Mouse (Mus musculus): ENCODE data around the gene Scfd2.

Gene Scfd2

DNA sequence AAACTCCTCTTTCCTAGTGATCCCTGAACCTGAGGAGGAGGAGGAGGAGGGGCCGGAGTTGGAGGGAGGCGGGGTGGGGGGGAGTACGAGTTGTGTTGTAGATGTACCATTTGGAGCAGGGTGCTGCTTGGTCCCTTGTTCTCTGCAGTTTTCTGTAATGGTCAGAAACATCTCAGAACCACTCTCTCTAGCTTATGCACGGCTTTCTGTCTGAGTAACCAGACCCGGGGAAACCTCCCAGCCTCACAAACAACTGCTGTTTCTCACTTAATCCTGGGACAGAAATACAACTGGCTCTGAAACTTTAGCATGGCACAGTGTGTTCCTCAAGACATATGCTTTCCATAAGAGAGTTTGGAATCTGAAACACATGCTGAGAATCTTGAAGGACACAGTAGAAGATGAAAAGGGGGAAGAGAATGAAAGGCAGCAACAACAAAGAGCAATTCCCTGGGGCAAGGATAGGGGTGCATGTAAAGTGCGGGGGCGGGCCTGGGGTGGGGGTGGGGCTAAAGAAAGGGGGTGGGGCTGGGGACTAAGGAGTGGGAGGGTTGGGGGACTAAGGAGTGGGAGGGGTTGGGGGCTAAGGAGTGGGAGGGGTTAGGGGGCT, 317.0 kb downstream of the Scfd2 start:
- in situ Hi-C loops (cut with MboI; ENCODE audit: low sequenced_read_pairs), result no loop called here

- in situ Hi-C loops (cut with MboI; ENCODE audit: low sequenced_read_pairs), result no loop called here
Observed at GRCm38 (mm10) chr5:74211346-74211745, 320.2 kb downstream of the Scfd2 start.

DNA sequence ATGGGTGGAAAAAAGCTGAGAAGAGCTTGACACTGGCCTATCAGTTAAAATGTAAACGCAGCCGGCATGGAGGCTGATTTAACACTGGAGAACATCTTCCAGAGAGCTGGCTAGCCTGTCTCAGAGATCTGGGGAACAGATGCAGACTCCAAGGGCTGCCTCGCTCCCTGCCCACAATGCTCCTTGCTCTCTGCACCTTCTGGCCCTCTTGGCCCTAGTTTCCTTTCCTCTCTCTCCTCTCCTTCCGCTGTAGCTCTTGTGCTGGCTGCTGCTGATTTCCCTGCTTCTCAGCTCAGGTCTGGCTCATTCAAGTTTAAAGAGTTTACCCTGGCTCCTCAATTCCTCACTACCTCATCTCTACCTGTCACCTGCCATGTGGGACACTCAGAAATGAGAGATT, 321.9 kb downstream of the Scfd2 start:
- in situ Hi-C loops (cut with MboI; ENCODE audit: low sequenced_read_pairs), result no loop called here

DNA sequence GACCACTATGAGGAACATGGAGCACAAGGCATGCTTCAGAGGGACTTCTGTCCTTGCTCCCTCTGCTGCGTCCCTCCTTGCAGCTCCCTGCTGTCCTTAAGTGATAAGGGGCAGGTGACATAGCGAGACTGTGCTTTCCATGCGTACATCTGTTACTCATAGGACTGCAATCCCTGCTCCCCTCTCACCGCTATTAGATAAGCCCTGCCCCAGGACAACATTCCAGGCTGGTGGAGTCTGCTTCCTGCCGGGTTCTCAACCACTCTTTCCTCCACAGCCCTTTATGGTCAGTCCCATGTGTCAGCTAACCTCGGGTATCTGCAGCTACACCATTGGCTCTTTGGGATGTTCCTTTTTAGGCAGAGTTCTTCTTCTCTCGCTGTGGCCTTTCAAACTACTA, 323.1 kb downstream of the Scfd2 start:
- in situ Hi-C loops (cut with MboI; ENCODE audit: low sequenced_read_pairs), result no loop called here

DNA sequence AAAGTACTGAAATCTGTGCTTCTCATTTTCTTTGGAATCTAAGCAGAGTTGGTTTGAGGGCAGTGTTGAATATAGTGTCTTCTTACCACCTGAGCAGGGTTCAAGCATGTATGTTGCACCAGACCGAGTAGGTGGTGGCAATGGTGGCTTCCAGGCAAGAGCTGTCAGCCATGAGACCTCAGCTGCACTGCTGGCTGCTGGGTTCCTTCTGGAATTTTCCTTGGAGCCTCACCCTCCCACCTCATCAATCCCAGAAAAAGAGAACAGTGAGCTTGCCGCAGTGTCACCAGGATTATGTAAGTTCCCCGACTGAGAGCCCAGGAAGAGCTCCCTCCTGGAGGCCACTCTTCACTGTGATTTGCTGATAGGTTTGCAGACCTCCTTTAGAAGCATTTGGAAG, 324.4 kb downstream of the Scfd2 start:
- in situ Hi-C loops (cut with MboI; ENCODE audit: low sequenced_read_pairs), result no loop called here

- in situ Hi-C loops (cut with MboI; ENCODE audit: low sequenced_read_pairs), result no loop called here
Observed at GRCm38 (mm10) chr5:74206649-74207048, 324.9 kb downstream of the Scfd2 start.

DNA sequence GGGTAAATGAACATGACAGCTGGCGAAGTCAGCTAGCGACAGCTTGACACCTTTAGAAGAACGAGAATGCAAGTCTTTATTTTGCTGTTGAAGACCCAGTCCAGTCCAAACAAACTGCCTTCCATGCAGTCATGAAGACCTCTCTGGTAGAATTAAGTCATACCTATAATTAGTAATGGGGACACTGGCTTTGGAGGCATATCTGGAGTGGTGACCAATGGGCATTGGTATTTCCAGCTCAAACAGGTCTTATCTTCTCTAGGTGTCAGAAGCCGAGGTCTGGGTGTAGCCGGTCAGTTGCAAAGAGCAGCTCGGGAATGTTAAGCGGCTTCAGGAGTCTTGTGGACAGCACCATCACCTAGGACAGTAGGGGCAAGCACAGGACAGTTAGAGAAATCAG, 325.5 kb downstream of the Scfd2 start:
- in situ Hi-C loops (cut with MboI; ENCODE audit: low sequenced_read_pairs), result no loop called here

DNA sequence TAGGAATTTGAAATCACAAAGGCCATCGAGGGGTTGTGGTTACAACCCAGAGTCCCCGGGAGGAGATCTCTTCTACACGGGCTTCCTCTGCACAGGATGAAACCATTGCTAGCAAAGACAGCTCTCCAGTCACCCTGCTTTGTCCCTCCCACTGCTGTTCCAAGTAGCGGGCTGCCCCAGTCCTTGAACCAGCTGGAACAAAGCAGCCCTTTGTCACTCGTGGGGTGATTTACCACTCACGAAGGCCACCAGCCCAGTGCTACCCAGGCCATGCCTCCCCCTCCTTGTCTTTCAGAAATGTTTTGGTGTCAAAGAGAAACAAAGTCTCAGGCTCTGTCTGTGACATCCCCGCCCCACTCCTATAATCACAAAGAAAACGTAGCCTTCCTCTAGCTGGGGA, 326.1 kb downstream of the Scfd2 start:
- in situ Hi-C loops (cut with MboI; ENCODE audit: low sequenced_read_pairs), result no loop called here

- in situ Hi-C loops (cut with MboI; ENCODE audit: low sequenced_read_pairs), result no loop called here
Observed at GRCm38 (mm10) chr5:74204465-74204864, 327.1 kb downstream of the Scfd2 start.

- in situ Hi-C loops (cut with MboI; ENCODE audit: low sequenced_read_pairs), result no loop called here
Observed at GRCm38 (mm10) chr5:74202515-74202914, 329.0 kb downstream of the Scfd2 start.

DNA sequence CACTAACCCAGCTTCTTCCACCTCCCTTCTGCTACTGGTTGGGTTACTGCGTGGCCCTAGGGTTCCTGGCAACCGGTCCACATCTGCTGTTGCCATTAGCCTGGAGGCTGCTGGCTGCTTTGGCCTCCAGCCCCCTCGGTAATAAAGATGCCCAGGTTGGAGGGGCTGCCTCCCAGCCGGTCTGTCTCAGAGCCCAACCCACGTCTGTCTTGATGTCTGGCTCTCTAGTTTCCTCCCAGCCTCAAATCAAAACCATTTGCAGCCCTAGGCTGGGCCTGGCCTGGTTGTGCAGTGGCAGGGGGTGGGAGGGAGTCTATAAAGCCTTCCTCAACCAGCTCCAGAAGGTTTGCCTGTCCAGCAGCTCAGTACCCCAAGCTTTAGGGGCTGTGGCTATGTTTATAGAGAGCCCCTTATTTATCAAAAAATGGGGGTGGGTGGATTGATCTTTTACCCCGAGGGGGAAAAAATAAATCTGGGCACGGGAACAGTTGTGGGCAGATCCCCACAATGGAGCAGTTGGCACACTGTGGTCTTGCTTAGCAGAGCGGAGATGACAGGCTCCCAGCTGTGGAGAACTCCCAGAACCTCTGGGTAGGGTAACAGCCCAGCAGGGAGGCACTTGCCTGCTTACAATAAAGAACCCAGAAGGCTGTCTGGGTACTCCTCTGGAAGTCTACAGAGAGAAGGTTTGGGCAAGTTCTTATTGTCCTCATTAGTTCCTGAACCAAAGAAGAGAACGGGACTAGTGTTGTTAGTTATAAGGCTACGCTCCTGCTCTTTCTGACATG, 329.8 kb downstream of the Scfd2 start:
- in situ Hi-C loops (cut with MboI; ENCODE audit: low sequenced_read_pairs), result no loop called here

DNA sequence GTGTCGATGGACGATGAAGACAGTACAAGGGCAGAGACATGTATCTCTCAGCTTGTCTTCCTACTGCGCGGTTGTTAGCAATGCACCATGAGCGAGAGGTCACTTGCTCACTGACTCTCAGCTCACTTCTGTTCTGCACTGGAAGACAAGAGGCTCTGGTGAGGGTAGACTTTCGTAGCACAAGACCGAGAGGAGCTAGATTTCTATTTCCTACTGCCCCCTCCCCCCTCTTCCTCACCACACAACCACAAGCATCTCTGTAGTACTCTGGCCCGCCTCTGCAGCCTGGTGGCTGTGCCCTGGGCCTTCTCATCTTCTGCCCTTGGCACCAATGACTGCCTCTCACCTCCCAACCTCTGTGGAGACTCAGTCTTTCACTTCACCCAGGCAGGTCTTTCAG, 331.1 kb downstream of the Scfd2 start:
- in situ Hi-C loops (cut with MboI; ENCODE audit: low sequenced_read_pairs), result no loop called here

DNA sequence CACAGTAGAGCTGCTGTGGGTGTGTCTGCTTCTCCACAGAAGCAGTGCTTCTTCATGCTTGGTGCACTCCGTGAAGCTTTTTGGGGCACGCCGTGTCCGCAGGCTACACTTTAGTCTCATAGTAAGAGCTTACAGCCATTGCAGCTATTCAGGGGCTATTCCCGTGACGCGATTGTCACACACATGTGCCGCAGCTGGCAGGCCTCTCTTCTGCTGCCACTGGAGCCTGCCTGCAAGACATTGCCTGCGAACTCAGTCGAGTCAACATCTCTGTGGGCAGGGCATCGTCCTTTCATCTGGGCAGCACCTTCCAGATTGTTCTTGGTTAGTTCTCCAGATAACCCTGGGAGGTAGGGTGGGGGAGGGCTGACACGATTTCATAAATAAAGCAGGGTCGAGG, 331.8 kb downstream of the Scfd2 start:
- in situ Hi-C loops (cut with MboI; ENCODE audit: low sequenced_read_pairs), result no loop called here

DNA sequence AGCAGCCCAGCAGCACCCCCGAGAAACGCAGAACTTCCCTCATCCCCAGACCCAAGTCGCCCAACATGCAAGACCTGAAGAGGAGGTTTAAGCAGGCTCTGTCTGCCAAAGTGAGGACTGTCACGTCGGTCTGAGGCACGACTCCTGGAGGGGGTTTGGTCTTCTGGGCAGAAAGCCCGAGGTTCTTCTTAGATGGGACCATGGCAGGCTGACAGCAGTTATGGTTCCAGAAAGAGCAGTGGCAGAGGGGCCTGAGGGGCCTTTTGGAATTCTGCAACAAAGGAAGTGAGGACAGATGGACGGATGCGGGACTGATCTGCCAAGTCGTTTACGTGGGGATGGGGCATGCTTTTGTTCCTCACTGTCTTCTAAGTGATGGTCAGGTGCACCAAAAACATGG, 333.1 kb downstream of the Scfd2 start:
- in situ Hi-C loops (cut with MboI; ENCODE audit: low sequenced_read_pairs), result no loop called here

GRCm38 (mm10) chr5:74197541-74198330, 333.8 kb downstream of the Scfd2 start:
- in situ Hi-C loops (cut with MboI; ENCODE audit: low sequenced_read_pairs), result no loop called here

DNA sequence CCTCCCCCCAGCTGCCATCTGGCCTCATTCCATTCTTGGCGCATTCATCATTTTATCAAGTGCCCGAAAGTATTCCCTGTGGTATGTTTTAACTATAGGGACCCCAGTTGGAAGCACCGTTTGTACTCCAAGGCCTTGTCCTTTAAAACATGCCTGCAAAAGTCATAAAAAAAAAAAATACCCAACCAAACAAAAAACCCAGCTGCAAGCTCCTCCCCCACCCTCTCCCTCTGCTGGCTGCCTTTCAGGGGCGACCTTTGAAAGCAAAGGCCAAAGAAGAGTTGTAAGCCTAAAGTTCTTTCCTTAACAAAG, 335.3 kb downstream of the Scfd2 start:
- in situ Hi-C loops (cut with MboI; ENCODE audit: low sequenced_read_pairs), result no loop called here

DNA sequence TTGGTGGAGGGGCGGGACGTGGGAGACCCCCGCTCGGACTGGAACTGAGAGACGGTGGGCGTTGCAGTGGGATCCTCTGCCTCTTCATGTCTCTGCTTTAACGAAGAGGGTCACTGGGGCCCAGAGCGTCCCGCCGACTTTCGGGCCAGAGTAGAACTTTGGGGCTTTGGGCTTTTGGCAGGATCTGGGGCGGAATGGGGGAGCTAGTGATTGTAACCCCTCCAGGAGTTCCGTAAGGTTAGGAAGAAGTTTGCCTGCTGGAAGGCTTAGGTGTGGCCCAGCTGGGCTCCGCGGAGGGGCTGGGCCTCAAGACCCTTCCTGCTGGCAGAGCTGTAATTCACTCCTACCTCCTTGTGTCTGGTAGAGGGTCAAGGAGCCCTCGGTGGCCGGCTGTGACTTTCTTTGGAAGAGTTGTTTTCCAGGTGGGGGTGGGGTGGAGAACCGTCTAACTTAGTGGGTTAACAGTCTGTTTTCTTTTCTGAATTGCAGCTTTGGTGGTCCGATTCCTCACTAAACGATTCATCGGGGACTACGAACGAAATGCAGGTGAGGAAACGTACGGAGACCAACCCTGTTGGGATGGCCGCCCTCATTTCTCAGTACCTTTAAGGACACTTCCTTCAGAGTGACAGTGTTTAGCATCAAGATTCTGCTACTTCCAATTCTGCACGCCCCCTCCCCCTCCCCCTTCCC, 335.8 kb downstream of the Scfd2 start:
- in situ Hi-C loops (cut with MboI; ENCODE audit: low sequenced_read_pairs), result no loop called here

GRCm38 (mm10) chr5:74194841-74195613, 336.5 kb downstream of the Scfd2 start, which contains the start of gene Rasl11b:
Rasl11b (plus strand) TSS chr5:74195286.
- in situ Hi-C loops (cut with MboI; ENCODE audit: low sequenced_read_pairs), result no loop called here

GRCm38 (mm10) chr5:74194027-74194840, 337.3 kb downstream of the Scfd2 start:
- in situ Hi-C loops (cut with MboI; ENCODE audit: low sequenced_read_pairs), result no loop called here

DNA sequence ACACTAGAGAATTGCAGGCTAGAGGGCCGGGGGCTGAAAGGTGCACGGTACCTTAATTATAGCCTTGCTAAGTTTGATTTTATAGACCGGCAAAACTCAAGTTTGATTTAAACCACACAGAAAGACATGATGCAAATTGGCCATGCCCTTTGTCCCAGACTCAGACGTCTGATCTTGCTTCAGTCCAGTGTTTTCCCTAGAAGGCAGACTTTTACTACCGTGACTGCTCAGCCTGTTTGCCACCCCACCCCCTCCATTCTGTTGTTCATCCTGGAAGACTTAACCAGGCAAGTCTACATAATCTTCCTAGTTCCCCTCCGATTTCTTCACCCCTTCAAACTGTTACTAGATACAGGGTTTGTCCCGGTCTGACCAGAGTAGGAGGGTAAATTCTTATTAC, 337.9 kb downstream of the Scfd2 start:
- in situ Hi-C loops (cut with MboI; ENCODE audit: low sequenced_read_pairs), result no loop called here

Data from CH12F3 (cell line).